Mouse (Mus musculus): ENCODE data around the gene Otub1. TPM values are rescaled to one million over a fixed set of nuclear protein-coding genes. Genes with fewer than 3 reads are reported as not detected.

Gene Otub1
- polyA plus RNA-seq, 1 experiment: 176 TPM

GRCm38 (mm10) chr19:7155196-7155595 is 50.9 kb downstream of the Otub1 start:
- 96% methylated on average over 6 of the region's 6 CpGs for WGBS
- H3K4me3 ChIP-seq (ENCODE audit: control insufficient read depth, insufficient read depth, low read length): no peak overlapping the region
- no peaks in the 10 kb centered on the region for H3K36me3 ChIP-seq (ENCODE audit: control insufficient read depth, insufficient read depth, low read length)
- TF ChIP-seq POLR2A (IDR thresholded peaks at IDR 0.05; ENCODE audit: control insufficient read depth, extremely low read depth, insufficient read depth, low read length, poor library complexity) (no peak), CTCF (IDR thresholded peaks at IDR 0.05; ENCODE audit: borderline replicate concordance, control insufficient read depth, extremely low read depth, insufficient read depth, low read length, poor library complexity) (no peak)
- no peak overlapping the region for H3K27ac ChIP-seq (ENCODE audit: control insufficient read depth, insufficient read depth, low read length)
- peaks cover 5% of the 10 kb centered on the region for H3K4me1 ChIP-seq (replicated peaks; ENCODE audit: control insufficient read depth, insufficient read depth, low read length)
- H3K27me3 ChIP-seq (ENCODE audit: control insufficient read depth, insufficient read depth, low read length): no peaks in the 10 kb centered on the region
- DNase-seq: no peak

GRCm38 (mm10) chr19:7153232-7153631 is 52.9 kb downstream of the Otub1 start:
- Histone ChIP-seq H3K27ac (ENCODE audit: control insufficient read depth, insufficient read depth, low read length) (no peak overlapping the region), H3K4me1 (replicated peaks; ENCODE audit: control insufficient read depth, insufficient read depth, low read length) (peaks cover 24% of the 10 kb centered on the region), H3K4me3 (ENCODE audit: control insufficient read depth, insufficient read depth, low read length) (no peak overlapping the region), H3K27me3 (ENCODE audit: control insufficient read depth, insufficient read depth, low read length) (no peaks in the 10 kb centered on the region), H3K36me3 (ENCODE audit: control insufficient read depth, insufficient read depth, low read length) (no peaks in the 10 kb centered on the region)
- no peak for DNase-seq
- WGBS: 59% methylated on average over 7 of the region's 7 CpGs
- TF ChIP-seq CTCF (IDR thresholded peaks at IDR 0.05; ENCODE audit: borderline replicate concordance, control insufficient read depth, extremely low read depth, insufficient read depth, low read length, poor library complexity): no peak
- TF ChIP-seq POLR2A (IDR thresholded peaks at IDR 0.05; ENCODE audit: control insufficient read depth, extremely low read depth, insufficient read depth, low read length, poor library complexity): no peak

GRCm38 (mm10) chr19:7151927-7152653 is 54.0 kb downstream of the Otub1 start:
- TF ChIP-seq CTCF (IDR thresholded peaks at IDR 0.05; ENCODE audit: borderline replicate concordance, control insufficient read depth, extremely low read depth, insufficient read depth, low read length, poor library complexity) (no peak), POLR2A (IDR thresholded peaks at IDR 0.05; ENCODE audit: control insufficient read depth, extremely low read depth, insufficient read depth, low read length, poor library complexity) (no peak)
- 93% methylated on average over 6 of the region's 6 CpGs for WGBS
- peaks cover 27% of the 10 kb centered on the region for H3K4me1 ChIP-seq (replicated peaks; ENCODE audit: control insufficient read depth, insufficient read depth, low read length)
- H3K4me3 ChIP-seq (ENCODE audit: control insufficient read depth, insufficient read depth, low read length): no peak overlapping the region
- DNase-seq: no peak
- H3K36me3 ChIP-seq (ENCODE audit: control insufficient read depth, insufficient read depth, low read length): no peaks in the 10 kb centered on the region
- H3K27me3 ChIP-seq (ENCODE audit: control insufficient read depth, insufficient read depth, low read length): no peaks in the 10 kb centered on the region
- H3K27ac ChIP-seq (ENCODE audit: control insufficient read depth, insufficient read depth, low read length): no peak overlapping the region

GRCm38 (mm10) chr19:7151300-7151926 is 54.7 kb downstream of the Otub1 start:
- no peaks in the 10 kb centered on the region for H3K27me3 ChIP-seq (ENCODE audit: control insufficient read depth, insufficient read depth, low read length)
- TF ChIP-seq POLR2A (IDR thresholded peaks at IDR 0.05; ENCODE audit: control insufficient read depth, extremely low read depth, insufficient read depth, low read length, poor library complexity) (no peak), CTCF (IDR thresholded peaks at IDR 0.05; ENCODE audit: borderline replicate concordance, control insufficient read depth, extremely low read depth, insufficient read depth, low read length, poor library complexity) (no peak)
- H3K4me1 ChIP-seq (replicated peaks; ENCODE audit: control insufficient read depth, insufficient read depth, low read length): peaks cover 27% of the 10 kb centered on the region
- no peaks in the 10 kb centered on the region for H3K36me3 ChIP-seq (ENCODE audit: control insufficient read depth, insufficient read depth, low read length)
- no peak overlapping the region for H3K4me3 ChIP-seq (ENCODE audit: control insufficient read depth, insufficient read depth, low read length)
- H3K27ac ChIP-seq (ENCODE audit: control insufficient read depth, insufficient read depth, low read length): no peak overlapping the region
- DNase-seq: no peak
- 96% methylated on average over 7 of the region's 7 CpGs for WGBS

GRCm38 (mm10) chr19:7149158-7149685 is 56.9 kb downstream of the Otub1 start:
- no peak for DNase-seq
- Histone ChIP-seq H3K4me1 (replicated peaks; ENCODE audit: control insufficient read depth, insufficient read depth, low read length) (peaks cover 28% of the 10 kb centered on the region), H3K27me3 (ENCODE audit: control insufficient read depth, insufficient read depth, low read length) (no peaks in the 10 kb centered on the region), H3K36me3 (ENCODE audit: control insufficient read depth, insufficient read depth, low read length) (no peaks in the 10 kb centered on the region), H3K4me3 (ENCODE audit: control insufficient read depth, insufficient read depth, low read length) (no peak overlapping the region), H3K27ac (ENCODE audit: control insufficient read depth, insufficient read depth, low read length) (no peak overlapping the region)
- WGBS: 68% methylated on average over 7 of the region's 7 CpGs
- no peak for TF ChIP-seq POLR2A (IDR thresholded peaks at IDR 0.05; ENCODE audit: control insufficient read depth, extremely low read depth, insufficient read depth, low read length, poor library complexity)
- TF ChIP-seq CTCF (IDR thresholded peaks at IDR 0.05; ENCODE audit: borderline replicate concordance, control insufficient read depth, extremely low read depth, insufficient read depth, low read length, poor library complexity): no peak

GRCm38 (mm10) chr19:7148541-7149085 is 57.5 kb downstream of the Otub1 start:
- H3K27me3 ChIP-seq (ENCODE audit: control insufficient read depth, insufficient read depth, low read length): no peaks in the 10 kb centered on the region
- no peak for DNase-seq
- peaks cover 34% of the 10 kb centered on the region for H3K4me1 ChIP-seq (replicated peaks; ENCODE audit: control insufficient read depth, insufficient read depth, low read length)
- H3K36me3 ChIP-seq (ENCODE audit: control insufficient read depth, insufficient read depth, low read length): no peaks in the 10 kb centered on the region
- WGBS: 46% methylated on average over 8 of the region's 8 CpGs
- no peak overlapping the region for H3K27ac ChIP-seq (ENCODE audit: control insufficient read depth, insufficient read depth, low read length)
- no peak overlapping the region for H3K4me3 ChIP-seq (ENCODE audit: control insufficient read depth, insufficient read depth, low read length)
- TF ChIP-seq POLR2A (IDR thresholded peaks at IDR 0.05; ENCODE audit: control insufficient read depth, extremely low read depth, insufficient read depth, low read length, poor library complexity) (no peak), CTCF (IDR thresholded peaks at IDR 0.05; ENCODE audit: borderline replicate concordance, control insufficient read depth, extremely low read depth, insufficient read depth, low read length, poor library complexity) (no peak)

Other genes starting within 250 kb of the Otub1 start
- gene Ppp1r14b, start 231.3 kb downstream of the Otub1 start, polyA plus RNA-seq (2012; rRNA removed): 337 and 340 TPM in 2 replicates
- 27.2 and 35.5 TPM in 2 replicates for gene Plcb3, start 229.8 kb downstream of the Otub1 start, polyA plus RNA-seq (2012; rRNA removed)
- 33.2 and 39.4 TPM in 2 replicates for gene Fkbp2, start 225.8 kb downstream of the Otub1 start, polyA plus RNA-seq (2012; rRNA removed)
- 38.4 and 38.8 TPM in 2 replicates for gene Vegfb, start 218.7 kb downstream of the Otub1 start, polyA plus RNA-seq (2012; rRNA removed)
- 28.0 and 31.6 TPM in 2 replicates for gene Dnajc4, start 213.7 kb downstream of the Otub1 start, polyA plus RNA-seq (2012; rRNA removed)
- 43.0 and 46.5 TPM in 2 replicates for gene Nudt22, start 210.2 kb downstream of the Otub1 start, polyA plus RNA-seq (2012; rRNA removed)
- 8.4 and 9.9 TPM in 2 replicates for gene Trpt1, start 210.2 kb downstream of the Otub1 start, polyA plus RNA-seq (2012; rRNA removed)
- gene Fermt3, start 186.8 kb downstream of the Otub1 start, polyA plus RNA-seq (2012; rRNA removed): 345 and 352 TPM in 2 replicates
- gene Stip1, start 166.3 kb downstream of the Otub1 start, polyA plus RNA-seq (2012; rRNA removed): 87.4 and 89.5 TPM in 2 replicates
- 37.5 and 49.3 TPM in 2 replicates for gene Macrod1, start 149.5 kb downstream of the Otub1 start, polyA plus RNA-seq (2012; rRNA removed)
- 0.59 and 0.64 TPM in 2 replicates for gene Flrt1, start 100.6 kb downstream of the Otub1 start, polyA plus RNA-seq (2012; rRNA removed)
- 1,690 and 1,818 TPM in 2 replicates for gene Cox8a, start 11.3 kb upstream of the Otub1 start, polyA plus RNA-seq (2012; rRNA removed)
- gene Naa40, start 34.9 kb upstream of the Otub1 start, polyA plus RNA-seq (2012; rRNA removed): 55.9 and 71.6 TPM in 2 replicates
- gene Rcor2, start 61.0 kb upstream of the Otub1 start, polyA plus RNA-seq (2012; rRNA removed): 31.2 and 42.8 TPM in 2 replicates
- 189 and 212 TPM in 2 replicates for gene Mark2, start 135.5 kb upstream of the Otub1 start, polyA plus RNA-seq (2012; rRNA removed)
- 48.9 and 61.9 TPM in 2 replicates for gene Spindoc, start 176.7 kb upstream of the Otub1 start, polyA plus RNA-seq (2012; rRNA removed)
- 68.3 and 80.8 TPM in 2 replicates for gene 2700081O15Rik, start 211.3 kb upstream of the Otub1 start, polyA plus RNA-seq (2012; rRNA removed)

Data from thymus, adult 2 months (tissue).